Mouse (Mus musculus) olfactory bulb, adult 2 months (tissue): Measurements from ENCODE around the gene Mapk11. TPM values are rescaled to one million over a fixed set of nuclear protein-coding genes. Genes with fewer than 3 reads are reported as not detected.

ENCODE experiments used
- H3K27ac ChIP-seq: fragments of 200-500 bp; 2 replicates; pipeline ENCODE4 v1.5.1; 2012; ENCODE audit warnings: low read depth, low read length; ENCODE audit not compliant: insufficient read depth
- H3K4me1 ChIP-seq: fragments of 200-500 bp; 2 replicates; pipeline ENCODE4 v1.6.1; 2012; ENCODE audit warnings: low read length; ENCODE audit not compliant: control insufficient read depth, insufficient read depth
- H3K4me3 ChIP-seq: fragments of 200-500 bp; 2 replicates; pipeline ENCODE4 v1.5.1; 2012; ENCODE audit warnings: mild to moderate bottlenecking, low read depth, low read length, moderate library complexity; ENCODE audit not compliant: insufficient read depth
- CTCF ChIP-seq: fragments of 200-500 bp; IDR thresholded peaks from 2 replicates; pipeline ENCODE4 v1.5.1; 2012; ENCODE audit warnings: low read depth, mild to moderate bottlenecking, low read length, moderate library complexity; ENCODE audit not compliant: insufficient read depth
- POLR2A ChIP-seq: fragments of 200-500 bp; IDR thresholded peaks from 2 replicates; pipeline ENCODE4 v1.6.1; 2012; ENCODE audit warnings: mild to moderate bottlenecking, low read depth, low read length, moderate library complexity; ENCODE audit not compliant: insufficient read depth
- WGBS: fragments of 180-500 bp; shearing (Covaris S2); methylation state at CpG from one replicate; pipeline ENCODE4 v1.1.7; 2018; 5-methylcytosine and 5-hydroxymethylcytosine counted together
- polyA plus RNA-seq: library from polyadenylated mRNA; stranded (reverse); fragments of >200 nt; gene quantifications from 2 replicates; pipeline ENCODE4 v1.2.4, GENCODE M21; 2012; ENCODE audit warnings: low replicate concordance; ENCODE audit not compliant: missing spikeins, insufficient read depth, insufficient read length

Mapk11 gene
- polyA plus RNA-seq, 1 experiment: not detected

DNA sequence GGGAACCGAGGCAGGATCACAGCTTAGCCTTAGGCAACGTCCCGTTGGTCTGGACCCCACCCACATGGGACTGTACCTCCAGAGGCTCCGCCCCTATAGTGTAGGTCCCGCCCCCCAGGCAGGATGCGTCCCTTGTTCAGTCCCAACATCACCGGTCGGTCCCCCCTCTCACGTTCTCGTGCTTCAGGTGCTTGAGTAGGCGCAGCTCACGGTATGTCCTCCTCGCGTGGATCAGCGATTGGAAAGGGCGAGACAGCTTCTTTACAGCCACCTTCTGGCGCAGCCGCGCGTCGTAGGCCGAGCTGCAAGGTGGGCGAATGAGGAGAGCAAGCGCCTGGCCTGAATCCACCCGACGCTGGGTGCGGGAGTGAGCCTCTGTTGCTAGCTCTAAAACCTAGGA is 2.9 kb downstream of the Mapk11 start:
- 5% methylated on average over 27 of the region's 27 CpGs for WGBS
- Histone ChIP-seq H3K4me1 (peaks cover 32% of the 10 kb centered on the region), H3K4me3 (peak overlapping the region; percentile 33), H3K27ac (no peak overlapping the region)
- no peak for TF ChIP-seq POLR2A
- TF ChIP-seq CTCF: no peak

DNA sequence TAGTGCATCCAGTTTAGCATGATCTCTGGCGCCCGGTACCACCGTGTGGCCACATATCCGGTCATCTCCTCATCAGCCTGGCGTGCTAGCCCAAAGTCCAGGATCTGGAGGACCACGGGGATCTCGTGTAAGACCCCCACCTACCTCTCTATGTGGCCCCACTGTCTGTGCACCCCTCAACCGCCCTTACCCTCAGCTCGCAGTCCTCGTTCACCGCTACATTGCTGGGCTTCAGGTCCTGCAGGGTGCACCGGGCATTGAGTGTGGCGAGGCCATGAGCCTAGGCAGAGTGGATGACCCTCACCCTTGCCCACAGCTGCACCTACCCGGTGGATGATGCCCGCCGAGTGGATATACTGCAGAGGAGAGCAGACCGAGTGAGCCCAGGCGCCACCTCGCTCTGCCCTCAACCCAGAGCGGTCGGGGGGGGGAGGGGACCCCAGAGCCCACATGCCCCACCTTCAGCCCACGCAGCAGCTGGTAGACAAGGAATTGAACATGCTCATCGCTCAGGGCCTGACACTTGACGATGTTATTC is 3.5 kb downstream of the Mapk11 start:
- no peak overlapping the region for H3K4me3 ChIP-seq
- peaks cover 34% of the 10 kb centered on the region for H3K4me1 ChIP-seq
- WGBS: 86% methylated on average over 24 of the region's 24 CpGs
- TF ChIP-seq POLR2A (no peak), CTCF (no peak)
- H3K27ac ChIP-seq: no peak overlapping the region

DNA sequence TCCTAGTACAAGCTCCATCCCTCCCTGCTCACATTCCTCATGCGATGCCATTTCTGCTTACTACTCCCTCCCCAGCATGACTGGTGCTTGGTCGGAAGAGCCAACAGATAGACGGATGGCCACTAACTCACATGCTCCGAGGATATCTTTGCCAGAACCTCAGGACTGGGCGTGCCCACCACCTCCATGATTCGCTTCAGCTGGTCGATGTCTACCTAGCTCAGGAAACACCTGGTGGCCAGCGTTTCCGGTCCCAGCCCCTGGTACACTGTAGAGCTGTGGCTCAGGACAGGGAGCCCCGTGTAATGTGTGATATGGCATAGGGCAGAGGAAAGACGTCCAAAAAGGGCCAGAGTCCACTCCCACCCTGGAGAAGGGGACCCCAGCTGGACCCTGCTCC is 4.5 kb downstream of the Mapk11 start:
- WGBS: 94% methylated on average over 11 of the region's 11 CpGs
- Histone ChIP-seq H3K4me3 (no peak overlapping the region), H3K4me1 (peaks cover 40% of the 10 kb centered on the region), H3K27ac (no peak overlapping the region)
- TF ChIP-seq POLR2A (no peak), CTCF (no peak)

GRCm38 (mm10) chr15:89143134-89143533 is 6.3 kb downstream of the Mapk11 start:
- Histone ChIP-seq H3K4me3 (no peak overlapping the region), H3K4me1 (peaks cover 32% of the 10 kb centered on the region), H3K27ac (no peak overlapping the region)
- WGBS: 84% methylated on average over 2 of the region's 2 CpGs
- TF ChIP-seq POLR2A (no peak), CTCF (no peak)

DNA sequence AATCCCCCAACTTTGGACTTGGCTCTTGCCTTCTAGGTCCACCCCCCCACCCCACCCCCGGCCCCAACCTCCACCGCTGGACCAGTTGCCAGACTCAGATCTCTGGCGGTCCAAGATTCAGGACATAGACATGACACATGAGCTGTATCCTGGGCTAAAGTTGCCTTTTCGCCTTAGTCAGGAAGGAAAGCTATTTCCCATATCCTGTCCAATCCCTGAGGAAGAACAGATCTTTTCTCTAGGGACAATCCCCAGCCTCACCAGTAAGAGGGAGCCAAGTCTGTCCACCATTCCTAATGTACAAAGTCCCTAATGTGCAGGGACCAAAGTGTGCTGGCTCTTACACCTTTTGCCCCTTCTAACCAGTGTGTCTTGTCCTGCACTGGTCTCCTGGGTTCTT is 7.5 kb downstream of the Mapk11 start:
- peaks cover 36% of the 10 kb centered on the region for H3K4me1 ChIP-seq
- no peak overlapping the region for H3K27ac ChIP-seq
- WGBS: 74% methylated on average over 4 of the region's 4 CpGs
- TF ChIP-seq CTCF (no peak), POLR2A (no peak)
- no peak overlapping the region for H3K4me3 ChIP-seq

DNA sequence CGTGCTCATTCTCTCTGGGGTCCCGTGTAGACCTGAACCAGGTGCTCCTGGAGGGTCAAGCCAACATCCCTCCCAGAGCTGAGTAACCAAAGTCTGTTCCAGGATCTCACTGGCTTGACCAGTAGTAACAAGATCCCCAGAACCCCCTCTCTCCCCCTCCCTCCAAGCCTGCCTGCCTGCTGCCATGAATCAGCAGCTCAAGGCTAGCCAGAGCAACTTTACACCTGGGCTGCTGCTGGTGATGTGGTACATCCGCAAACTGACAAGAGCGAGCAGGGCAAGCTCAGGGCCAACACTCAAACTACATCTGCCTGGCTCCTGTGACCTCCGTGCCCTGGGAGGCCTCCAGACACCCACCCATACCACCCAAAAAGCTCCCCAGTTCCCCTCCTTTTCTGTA is 8.0 kb downstream of the Mapk11 start:
- TF ChIP-seq POLR2A (no peak), CTCF (no peak)
- 49% methylated on average over 5 of the region's 5 CpGs for WGBS
- H3K4me1 ChIP-seq: peaks cover 32% of the 10 kb centered on the region

DNA sequence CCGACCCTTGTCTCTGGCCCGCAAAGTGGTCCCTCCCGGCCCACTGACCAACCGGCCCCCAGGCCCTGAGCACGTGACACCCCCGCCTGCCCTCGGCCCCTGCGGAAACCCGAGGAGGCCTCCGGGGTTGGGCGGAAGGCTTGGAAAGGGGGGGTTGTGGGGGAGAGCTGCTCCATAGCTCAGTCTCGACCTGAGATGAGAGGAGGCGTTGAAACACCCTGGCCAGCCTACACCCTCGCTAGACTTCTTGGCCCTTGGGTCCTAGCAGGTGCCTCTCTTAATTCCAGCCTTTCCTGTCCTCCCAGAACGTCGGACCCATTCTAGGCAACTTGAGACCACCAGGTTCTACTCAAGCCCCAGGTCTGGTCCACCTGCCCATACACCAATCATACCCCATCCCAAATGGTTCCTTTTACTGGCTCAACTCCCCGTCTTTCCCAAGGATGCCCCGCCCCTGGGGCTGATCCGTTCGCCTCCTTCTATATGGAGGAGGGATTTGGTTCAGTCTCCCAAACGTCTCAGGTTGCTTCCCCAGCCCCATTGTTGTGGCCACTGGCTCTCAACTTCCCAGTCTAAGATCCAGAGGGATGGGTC is 8.7 kb downstream of the Mapk11 start, which contains the start of gene Mapk12:
TSS of gene Mapk12 (minus strand) at position 45 of the 594 bp plus-strand sequence.
- TF ChIP-seq CTCF: no peak
- no peak for TF ChIP-seq POLR2A
- 1% methylated on average over 21 of the region's 21 CpGs for WGBS
- Histone ChIP-seq H3K4me1 (peaks cover 27% of the 10 kb centered on the region), H3K27ac (no peak within 1 kb of the TSS), H3K4me3 (peak within 1 kb of the TSS; percentile 47)

More for the DNA sequence above, 8.0 kb downstream of the Mapk11 start:
- no peak overlapping the region for H3K4me3 ChIP-seq
- H3K27ac ChIP-seq: no peak overlapping the region

DNA sequence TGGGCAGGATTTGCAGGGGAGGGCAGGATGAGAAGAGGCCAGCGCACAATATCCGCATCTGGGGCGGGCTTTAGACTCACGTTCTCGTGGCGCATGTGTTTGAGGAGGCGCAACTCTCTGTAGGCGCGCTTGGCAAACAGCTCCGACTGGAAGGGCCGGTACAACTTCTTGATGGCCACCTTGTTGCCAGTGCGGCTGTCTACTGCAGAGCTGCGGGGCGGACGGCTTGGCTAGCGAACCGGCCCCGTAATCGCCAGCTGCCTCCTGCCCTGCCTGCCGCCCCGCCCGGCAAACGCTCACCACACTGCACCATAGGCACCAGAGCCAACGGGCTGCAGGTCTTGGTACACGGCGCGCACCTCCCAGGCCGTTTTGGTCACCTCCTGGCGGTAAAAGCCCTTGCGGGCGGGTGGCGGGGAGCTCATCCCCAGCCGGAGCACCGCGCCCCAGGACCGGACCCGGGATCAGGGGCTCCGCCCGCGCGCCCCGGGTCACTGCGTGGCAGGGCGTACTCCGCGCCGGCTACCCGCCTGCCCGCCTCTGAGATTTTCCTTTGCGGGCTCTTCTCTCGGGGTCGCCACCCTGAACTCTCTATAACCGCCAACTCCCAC is 9.3 kb downstream of the Mapk11 start:
- H3K4me1 ChIP-seq: peaks cover 27% of the 10 kb centered on the region
- TF ChIP-seq POLR2A (no peak), CTCF (no peak)
- no peak overlapping the region for H3K27ac ChIP-seq
- H3K4me3 ChIP-seq: peak overlapping the region; percentile 47
- under 1% methylated on average over 53 of the region's 53 CpGs for WGBS

- Histone ChIP-seq H3K27ac (no peak overlapping the region), H3K4me3 (no peak overlapping the region), H3K4me1 (peaks cover 27% of the 10 kb centered on the region)
- TF ChIP-seq POLR2A: no peak
- no peak for TF ChIP-seq CTCF
- 94% methylated on average over 6 of the region's 6 CpGs for WGBS
These were observed 10.9 kb downstream of the Mapk11 start for GRCm38 (mm10) chr15:89138531-89138930.

DNA sequence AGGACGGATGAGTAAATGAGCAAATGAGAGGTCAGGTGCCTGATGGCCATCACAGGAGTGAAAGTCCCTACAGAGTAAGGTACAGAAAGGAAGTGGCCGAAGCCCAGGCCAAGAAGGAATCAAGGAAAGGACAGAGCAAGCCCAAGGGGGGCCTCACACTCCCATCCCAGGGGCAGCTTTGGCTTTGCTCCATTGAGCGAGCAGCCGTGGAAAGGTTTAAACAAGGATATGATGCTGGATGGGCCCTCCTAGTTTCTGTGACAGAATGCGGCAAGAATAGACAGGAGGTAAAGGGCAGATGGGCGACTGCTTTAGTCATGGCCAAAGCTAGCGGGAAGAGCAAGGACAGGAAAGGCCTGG is 11.4 kb downstream of the Mapk11 start:
- Histone ChIP-seq H3K4me3 (no peak overlapping the region), H3K27ac (no peak overlapping the region), H3K4me1 (peaks cover 27% of the 10 kb centered on the region)
- 94% methylated on average over 7 of the region's 7 CpGs for WGBS
- TF ChIP-seq CTCF: no peak
- no peak for TF ChIP-seq POLR2A
